Mouse (Mus musculus): ENCODE data around the gene Nosip. TPM values are rescaled to one million over a fixed set of nuclear protein-coding genes. Genes with fewer than 3 reads are reported as not detected.
"Not testable (repeated sequence)": the region's sequence is repeated elsewhere in the genome, so short reads cannot be mapped to it uniquely, and the experiment has no call there.

Gene Nosip
- polyA plus RNA-seq, 1 experiment from 2014 or later, result 65.7 TPM

- Histone ChIP-seq H3K4me1 (replicated peaks; ENCODE audit: control insufficient read depth, insufficient read depth, low read length) (no peaks in the 10 kb centered on the region), H3K9me3 (ENCODE audit: control insufficient read depth, low read length) (no peaks in the 10 kb centered on the region), H3K4me3 (replicated peaks; ENCODE audit: low read length) (no peak overlapping the region), H3K27me3 (replicated peaks; ENCODE audit: control insufficient read depth, insufficient read depth, low read length) (no peaks in the 10 kb centered on the region), H3K36me3 (ENCODE audit: control insufficient read depth, insufficient read depth) (no peaks in the 10 kb centered on the region), H3K9ac (replicated peaks; ENCODE audit: low read depth, low read length) (no peak overlapping the region), H3K27ac (ENCODE audit: low read length) (no peak overlapping the region), H3K4me2 (ENCODE audit: low read length) (no peak overlapping the region)
- ATAC-seq, result no peak
- 92% methylated on average over 11 of the region's 11 CpGs for WGBS
Observed at GRCm38 (mm10) chr7:45102441-45102840, 40.2 kb downstream of the Nosip start.

- ATAC-seq, result no peak
- no peak overlapping the region for H3K4me2 ChIP-seq (ENCODE audit: low read length)
- H3K4me3 ChIP-seq (replicated peaks; ENCODE audit: low read length), result no peak overlapping the region
- no peak overlapping the region for H3K9ac ChIP-seq (replicated peaks; ENCODE audit: low read depth, low read length)
- 87% methylated on average over 9 of the region's 9 CpGs for WGBS
- no peaks in the 10 kb centered on the region for H3K36me3 ChIP-seq (ENCODE audit: control insufficient read depth, insufficient read depth)
- H3K27me3 ChIP-seq (replicated peaks; ENCODE audit: control insufficient read depth, insufficient read depth, low read length), result no peaks in the 10 kb centered on the region
- no peaks in the 10 kb centered on the region for H3K4me1 ChIP-seq (replicated peaks; ENCODE audit: control insufficient read depth, insufficient read depth, low read length)
- no peaks in the 10 kb centered on the region for H3K9me3 ChIP-seq (ENCODE audit: control insufficient read depth, low read length)
- no peak overlapping the region for H3K27ac ChIP-seq (ENCODE audit: low read length)
Observed at GRCm38 (mm10) chr7:45102940-45103585, 40.8 kb downstream of the Nosip start.

GRCm38 (mm10) chr7:45103652-45104180 lies 41.5 kb downstream of the Nosip start, which contains the start of gene Fcgrt:
Fcgrt (minus strand) TSS chr7:45103851.
- H3K4me1 ChIP-seq (replicated peaks; ENCODE audit: control insufficient read depth, insufficient read depth, low read length), result no peaks in the 10 kb centered on the region
- ATAC-seq, result no peak
- no peak within 1 kb of the TSS for H3K27ac ChIP-seq (ENCODE audit: low read length)
- no peak within 1 kb of the TSS for H3K4me2 ChIP-seq (ENCODE audit: low read length)
- H3K36me3 ChIP-seq (ENCODE audit: control insufficient read depth, insufficient read depth), result no peaks in the 10 kb centered on the region
- no peak within 1 kb of the TSS for H3K9ac ChIP-seq (replicated peaks; ENCODE audit: low read depth, low read length)
- no peaks in the 10 kb centered on the region for H3K9me3 ChIP-seq (ENCODE audit: control insufficient read depth, low read length)
- no peaks in the 10 kb centered on the region for H3K27me3 ChIP-seq (replicated peaks; ENCODE audit: control insufficient read depth, insufficient read depth, low read length)
- 75% methylated on average over 7 of the region's 7 CpGs for WGBS
- H3K4me3 ChIP-seq (replicated peaks; ENCODE audit: low read length), result no peak within 1 kb of the TSS

GRCm38 (mm10) chr7:45104941-45105340 lies 42.7 kb downstream of the Nosip start:
- H3K36me3 ChIP-seq (ENCODE audit: control insufficient read depth, insufficient read depth), result no peaks in the 10 kb centered on the region
- H3K27ac ChIP-seq (ENCODE audit: low read length), result no peak overlapping the region
- no peaks in the 10 kb centered on the region for H3K4me1 ChIP-seq (replicated peaks; ENCODE audit: control insufficient read depth, insufficient read depth, low read length)
- H3K27me3 ChIP-seq (replicated peaks; ENCODE audit: control insufficient read depth, insufficient read depth, low read length), result no peaks in the 10 kb centered on the region
- H3K4me3 ChIP-seq (replicated peaks; ENCODE audit: low read length), result no peak overlapping the region
- H3K9me3 ChIP-seq (ENCODE audit: control insufficient read depth, low read length), result no peaks in the 10 kb centered on the region
- no peak overlapping the region for H3K9ac ChIP-seq (replicated peaks; ENCODE audit: low read depth, low read length)
- no peak overlapping the region for H3K4me2 ChIP-seq (ENCODE audit: low read length)
- 84% methylated on average over 5 of the region's 5 CpGs for WGBS
- no peak for ATAC-seq

GRCm38 (mm10) chr7:45105491-45105890 lies 43.3 kb downstream of the Nosip start:
- H3K27me3 ChIP-seq (replicated peaks; ENCODE audit: control insufficient read depth, insufficient read depth, low read length), result no peaks in the 10 kb centered on the region
- H3K36me3 ChIP-seq (ENCODE audit: control insufficient read depth, insufficient read depth), result no peaks in the 10 kb centered on the region
- no peak overlapping the region for H3K27ac ChIP-seq (ENCODE audit: low read length)
- no peak overlapping the region for H3K4me2 ChIP-seq (ENCODE audit: low read length)
- ATAC-seq, result no peak
- no peaks in the 10 kb centered on the region for H3K4me1 ChIP-seq (replicated peaks; ENCODE audit: control insufficient read depth, insufficient read depth, low read length)
- H3K9ac ChIP-seq (replicated peaks; ENCODE audit: low read depth, low read length), result no peak overlapping the region
- no peak overlapping the region for H3K4me3 ChIP-seq (replicated peaks; ENCODE audit: low read length)
- H3K9me3 ChIP-seq (ENCODE audit: control insufficient read depth, low read length), result no peaks in the 10 kb centered on the region
- WGBS, result 80% methylated on average over 8 of the region's 8 CpGs

- Histone ChIP-seq H3K36me3 (ENCODE audit: control insufficient read depth, insufficient read depth) (no peaks in the 10 kb centered on the region), H3K4me1 (replicated peaks; ENCODE audit: control insufficient read depth, insufficient read depth, low read length) (no peaks in the 10 kb centered on the region), H3K9me3 (ENCODE audit: control insufficient read depth, low read length) (no peaks in the 10 kb centered on the region), H3K4me3 (replicated peaks; ENCODE audit: low read length) (no peak overlapping the region), H3K27ac (ENCODE audit: low read length) (no peak overlapping the region), H3K4me2 (ENCODE audit: low read length) (no peak overlapping the region), H3K9ac (replicated peaks; ENCODE audit: low read depth, low read length) (no peak overlapping the region), H3K27me3 (replicated peaks; ENCODE audit: control insufficient read depth, insufficient read depth, low read length) (no peaks in the 10 kb centered on the region)
- no peak for ATAC-seq
- WGBS, result 31% methylated on average over 6 of the region's 6 CpGs
Observed at GRCm38 (mm10) chr7:45106441-45106840, 44.2 kb downstream of the Nosip start.

GRCm38 (mm10) chr7:45107052-45107645 lies 44.9 kb downstream of the Nosip start:
- Histone ChIP-seq H3K36me3 (ENCODE audit: control insufficient read depth, insufficient read depth) (no peaks in the 10 kb centered on the region), H3K27me3 (replicated peaks; ENCODE audit: control insufficient read depth, insufficient read depth, low read length) (no peaks in the 10 kb centered on the region), H3K27ac (ENCODE audit: low read length) (no peak overlapping the region), H3K4me3 (replicated peaks; ENCODE audit: low read length) (no peak overlapping the region), H3K9me3 (ENCODE audit: control insufficient read depth, low read length) (no peaks in the 10 kb centered on the region), H3K4me1 (replicated peaks; ENCODE audit: control insufficient read depth, insufficient read depth, low read length) (no peaks in the 10 kb centered on the region), H3K9ac (replicated peaks; ENCODE audit: low read depth, low read length) (no peak overlapping the region), H3K4me2 (ENCODE audit: low read length) (no peak overlapping the region)
- no peak for ATAC-seq
- WGBS, result 56% methylated on average over 5 of the region's 5 CpGs

GRCm38 (mm10) chr7:45110089-45110488 lies 47.9 kb downstream of the Nosip start:
- H3K4me2 ChIP-seq (ENCODE audit: low read length); ATAC-seq; H3K9me3 ChIP-seq (ENCODE audit: control insufficient read depth, low read length); H3K4me3 ChIP-seq (replicated peaks; ENCODE audit: low read length); H3K27ac ChIP-seq (ENCODE audit: low read length); H3K27me3 ChIP-seq (replicated peaks; ENCODE audit: control insufficient read depth, insufficient read depth, low read length); H3K4me1 ChIP-seq (replicated peaks; ENCODE audit: control insufficient read depth, insufficient read depth, low read length); H3K36me3 ChIP-seq (ENCODE audit: control insufficient read depth, insufficient read depth); H3K9ac ChIP-seq (replicated peaks; ENCODE audit: low read depth, low read length): not testable (repeated sequence)
- 89% methylated on average over 4 of the region's 4 CpGs for WGBS

- Histone ChIP-seq H3K27me3 (replicated peaks; ENCODE audit: control insufficient read depth, insufficient read depth, low read length) (no peaks in the 10 kb centered on the region), H3K36me3 (ENCODE audit: control insufficient read depth, insufficient read depth) (no peaks in the 10 kb centered on the region), H3K4me2 (ENCODE audit: low read length) (no peak overlapping the region), H3K4me3 (replicated peaks; ENCODE audit: low read length) (no peak overlapping the region), H3K9ac (replicated peaks; ENCODE audit: low read depth, low read length) (no peak overlapping the region), H3K27ac (ENCODE audit: low read length) (no peak overlapping the region), H3K4me1 (replicated peaks; ENCODE audit: control insufficient read depth, insufficient read depth, low read length) (no peaks in the 10 kb centered on the region), H3K9me3 (ENCODE audit: control insufficient read depth, low read length) (no peaks in the 10 kb centered on the region)
- ATAC-seq, result no peak
- WGBS, result 69% methylated on average over 2 of the region's 2 CpGs
Observed at GRCm38 (mm10) chr7:45111940-45112339, 49.7 kb downstream of the Nosip start.
